Mouse (Mus musculus) erythroblast, embryonic 14.5 days (primary cell): ENCODE results near the gene Olfr71. TPM values are rescaled to one million over a fixed set of nuclear protein-coding genes. Genes with fewer than 3 reads are reported as not detected.

Experiments used
- H3K27me3 ChIP-seq: 2 replicates; pipeline ENCODE4 v1.6.1; 2012; ENCODE audit warnings: inconsistent platforms; ENCODE audit not compliant: control insufficient read depth
- H3K36me3 ChIP-seq: 2 replicates; pipeline ENCODE4 v1.6.1; 2012; ENCODE audit warnings: mild to moderate bottlenecking, inconsistent platforms; ENCODE audit not compliant: control insufficient read depth
- H3K4me1 ChIP-seq: 2 replicates; pipeline ENCODE4 v1.6.1; 2012; ENCODE audit warnings: inconsistent platforms; ENCODE audit not compliant: control insufficient read depth
- H3K4me3 ChIP-seq: replicated peaks from 2 replicates; pipeline ENCODE3; 2012; ENCODE audit warnings: moderate library complexity, mild to moderate bottlenecking, inconsistent platforms
- H3K9me3 ChIP-seq: 2 replicates; pipeline ENCODE4 v1.6.1; 2012; ENCODE audit warnings: low read length, inconsistent platforms, mixed read lengths; ENCODE audit not compliant: control insufficient read depth
- GATA1 ChIP-seq: IDR thresholded peaks from 2 replicates; pipeline ENCODE4 v1.6.1; 2012; ENCODE audit warnings: low read length, inconsistent platforms, mixed read lengths
- TAL1 ChIP-seq: IDR thresholded peaks from 3 replicates; pipeline ENCODE4 v1.6.1; 2012; ENCODE audit warnings: low read length, inconsistent platforms, mixed read lengths
- polyA plus RNA-seq: library from polyadenylated mRNA; stranded (reverse); fragments of >175 nt; gene quantifications from 2 replicates; pipeline ENCODE4 v1.2.3, GENCODE M21; 2012

The Olfr71 gene
- polyA plus RNA-seq: not detected in 2 replicates

DNA sequence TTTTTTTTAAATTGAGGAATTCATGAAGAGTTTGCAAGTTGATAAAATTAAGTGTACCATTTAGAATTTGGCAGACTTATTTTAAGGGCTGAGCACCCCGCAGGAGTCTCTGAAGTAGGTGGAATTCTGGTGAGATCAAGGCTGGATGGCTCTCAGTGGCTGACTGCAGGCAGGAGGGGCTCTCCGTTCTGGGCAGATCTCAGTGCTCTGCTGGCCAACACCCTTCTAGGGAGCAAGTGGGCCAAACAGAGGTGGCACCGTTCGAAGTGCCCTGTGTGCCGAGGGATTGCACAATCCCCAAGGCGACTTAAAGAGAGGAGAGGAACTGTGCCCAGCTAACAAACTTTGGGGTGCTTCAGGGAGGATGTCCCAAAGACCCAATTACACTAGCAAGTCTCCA lies at the start of gene Olfr71:
Gene Olfr71 (minus strand): TSS at position 387 of the 400 bp plus-strand sequence.
- Histone ChIP-seq H3K27me3 (peaks cover 3% of the 10 kb centered on the region; the same call in 1 of the 2 replicates), H3K9me3 (no peaks in the 10 kb centered on the region), H3K36me3 (no peaks in the 10 kb centered on the region), H3K4me1 (no peaks in the 10 kb centered on the region), H3K4me3 (no peak within 1 kb of the TSS)
- no peak for TF ChIP-seq GATA1
- no peak for TF ChIP-seq TAL1

DNA sequence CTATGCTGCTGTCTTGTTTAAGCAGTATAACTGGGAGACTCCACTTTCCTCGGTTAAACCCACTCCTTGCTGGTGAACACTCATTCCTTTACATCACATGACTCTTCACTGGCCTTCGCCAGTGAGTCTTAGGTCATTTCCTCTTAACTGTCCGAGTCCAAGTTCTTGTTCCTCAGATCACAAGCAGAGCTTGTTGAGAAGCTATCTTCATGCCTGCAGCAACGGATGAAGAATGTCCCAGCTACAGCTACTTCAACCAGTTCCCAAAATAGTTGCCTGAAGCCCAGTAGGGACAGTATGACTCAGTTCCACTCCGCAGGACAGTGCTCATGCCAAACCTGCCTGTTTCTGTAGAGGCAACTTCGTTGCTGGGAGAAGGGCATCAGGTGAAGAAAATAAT lies 47.2 kb upstream of the Olfr71 start:
- TF ChIP-seq TAL1 (no peak), GATA1 (no peak)
- Histone ChIP-seq H3K36me3 (no peaks in the 10 kb centered on the region), H3K4me1 (no peaks in the 10 kb centered on the region), H3K9me3 (no peaks in the 10 kb centered on the region), H3K4me3 (no peak overlapping the region), H3K27me3 (no peaks in the 10 kb centered on the region)

DNA sequence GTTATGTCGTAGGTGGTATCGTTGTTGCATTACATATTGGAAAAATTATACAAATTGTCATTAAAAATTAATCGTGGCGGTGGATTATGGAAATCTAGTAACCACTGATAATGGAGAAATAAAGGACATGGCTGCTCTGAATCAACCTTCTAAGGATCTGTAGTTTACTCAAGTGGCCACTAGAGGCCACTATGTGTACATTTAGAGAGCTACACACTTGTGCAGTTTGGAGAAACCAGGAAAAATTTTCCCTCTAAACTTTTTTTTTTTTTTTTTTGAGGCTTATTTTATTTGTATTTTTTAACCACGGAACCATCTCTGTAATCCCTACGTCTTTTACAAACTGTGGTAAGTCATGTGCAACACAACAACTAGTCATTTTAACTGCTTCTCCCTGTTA lies 35.1 kb upstream of the Olfr71 start:
- Histone ChIP-seq H3K9me3 (no peaks in the 10 kb centered on the region), H3K27me3 (no peaks in the 10 kb centered on the region), H3K36me3 (no peaks in the 10 kb centered on the region), H3K4me1 (no peaks in the 10 kb centered on the region), H3K4me3 (no peak overlapping the region)
- TF ChIP-seq TAL1: no peak
- no peak for TF ChIP-seq GATA1

DNA sequence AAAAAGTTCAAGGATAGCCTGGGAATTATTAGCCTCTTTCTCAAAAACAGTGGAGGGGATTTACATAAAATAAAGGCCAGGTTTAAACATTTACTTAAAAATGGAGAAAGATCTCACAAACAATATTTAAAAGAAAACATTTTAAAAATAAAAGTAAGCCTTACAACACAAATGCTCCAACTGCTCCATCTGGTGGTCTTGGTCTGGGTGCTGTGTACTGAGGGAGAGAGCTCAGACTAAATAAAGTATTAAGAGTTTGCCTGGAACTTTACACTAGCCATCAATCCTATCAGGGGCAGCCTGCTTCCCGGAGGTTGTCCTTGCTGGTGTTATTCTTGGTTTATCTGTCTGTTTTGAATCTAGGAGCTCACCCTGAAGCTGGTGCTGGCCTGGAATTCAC lies 33.0 kb upstream of the Olfr71 start:
- Histone ChIP-seq H3K9me3 (no peaks in the 10 kb centered on the region), H3K4me1 (no peaks in the 10 kb centered on the region), H3K4me3 (no peak overlapping the region), H3K36me3 (no peaks in the 10 kb centered on the region), H3K27me3 (no peaks in the 10 kb centered on the region)
- TF ChIP-seq TAL1 (no peak), GATA1 (no peak)

DNA sequence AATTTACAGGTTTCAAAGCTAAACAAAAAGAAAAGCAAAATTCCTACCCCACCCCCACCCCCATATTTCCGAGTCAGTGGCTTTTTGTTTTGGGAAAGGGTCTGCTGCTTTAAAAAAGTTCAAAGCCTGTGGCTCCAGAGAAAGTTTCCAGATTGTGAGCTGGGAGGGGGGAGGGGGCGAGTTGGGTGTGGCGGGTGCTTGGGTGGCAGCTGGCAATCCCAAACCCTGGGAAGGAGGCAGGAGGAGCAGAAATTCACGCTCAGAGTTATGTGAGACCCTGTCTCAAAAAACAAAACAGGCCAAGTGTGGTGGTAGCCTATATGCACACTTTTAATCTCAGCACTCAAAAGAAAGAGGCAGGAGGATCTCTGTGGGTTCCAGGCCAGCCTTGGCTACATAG lies 32.6 kb upstream of the Olfr71 start:
- Histone ChIP-seq H3K4me1 (no peaks in the 10 kb centered on the region), H3K27me3 (no peaks in the 10 kb centered on the region), H3K4me3 (no peak overlapping the region), H3K9me3 (no peaks in the 10 kb centered on the region), H3K36me3 (no peaks in the 10 kb centered on the region)
- TF ChIP-seq GATA1 (no peak), TAL1 (no peak)

DNA sequence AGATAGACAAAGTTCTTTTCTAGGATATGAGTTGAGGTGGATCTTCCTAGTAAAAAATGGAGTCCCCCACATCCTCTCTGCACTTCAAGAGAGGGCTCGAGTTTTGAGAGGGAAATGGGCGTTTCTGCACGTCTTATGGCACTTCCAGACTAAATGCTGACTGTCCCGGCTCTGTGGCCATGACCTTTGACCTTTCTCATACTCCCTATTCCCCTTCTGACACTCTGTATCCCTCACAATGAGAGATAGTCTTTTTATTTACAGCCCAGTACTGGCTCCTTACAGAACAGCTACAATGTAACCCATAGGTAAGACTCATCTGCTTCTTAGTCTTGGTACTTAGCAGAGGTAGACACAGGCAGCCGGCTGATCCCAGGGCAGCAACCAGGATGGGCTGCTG lies 31.5 kb upstream of the Olfr71 start:
- no peaks in the 10 kb centered on the region for H3K36me3 ChIP-seq
- TF ChIP-seq TAL1 (no peak), GATA1 (no peak)

DNA sequence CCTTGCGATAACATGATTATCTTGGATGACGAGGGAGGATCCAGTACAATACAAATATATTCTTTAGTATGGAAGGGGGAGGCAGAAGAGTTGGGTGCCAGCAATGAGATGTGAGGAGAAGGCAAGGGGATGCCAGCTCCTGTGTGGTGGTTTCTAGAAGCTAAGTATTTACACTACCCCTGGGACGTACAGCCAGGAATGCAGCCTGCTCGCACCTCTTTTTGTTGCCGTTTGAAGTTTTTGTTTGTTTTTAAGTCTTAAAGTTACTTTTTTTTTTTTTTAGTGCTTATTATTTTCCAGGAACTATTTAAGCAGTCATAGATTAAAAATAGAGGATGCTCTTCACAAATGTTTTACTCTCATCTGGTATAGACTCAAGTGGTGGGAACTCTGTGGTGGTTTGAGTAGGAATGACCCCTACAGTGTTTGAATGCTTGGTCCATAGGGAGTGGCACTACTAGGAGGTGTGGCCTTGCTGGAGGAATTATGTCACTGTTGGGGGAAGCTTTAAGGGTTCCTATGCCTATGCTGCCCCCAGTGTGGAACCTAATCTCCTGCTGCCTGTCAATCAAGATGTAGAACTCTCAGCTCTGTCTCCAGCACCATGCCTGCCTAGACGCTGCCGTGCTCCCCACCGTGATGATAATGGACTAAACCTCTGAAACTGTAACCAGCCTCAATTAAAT lies 29.1 kb upstream of the Olfr71 start:
- TF ChIP-seq TAL1 (no peak), GATA1 (no peak)

More for the DNA sequence above, 31.5 kb upstream of the Olfr71 start:
- no peaks in the 10 kb centered on the region for H3K27me3 ChIP-seq
- H3K9me3 ChIP-seq: no peaks in the 10 kb centered on the region
- H3K4me1 ChIP-seq: no peaks in the 10 kb centered on the region
- no peak overlapping the region for H3K4me3 ChIP-seq

DNA sequence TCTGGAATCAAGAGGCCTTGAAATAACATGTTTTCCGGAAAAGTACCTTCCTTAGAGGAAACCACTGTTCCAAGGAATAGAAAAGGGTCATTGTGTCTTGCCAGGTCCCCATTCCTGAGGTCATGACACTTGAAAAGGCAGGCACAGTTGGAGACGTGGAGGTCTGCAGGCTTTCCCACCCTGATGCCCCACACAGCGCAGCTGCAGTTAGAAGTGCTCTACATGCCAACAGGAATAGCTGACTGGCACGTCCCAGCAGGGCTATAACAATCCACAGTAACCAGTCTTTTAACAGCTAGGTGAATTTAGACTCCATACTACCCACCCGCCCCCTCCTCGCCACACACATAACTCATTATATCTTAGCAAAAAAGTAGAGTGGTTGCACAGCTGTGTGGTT lies 27.1 kb upstream of the Olfr71 start:
- no peaks in the 10 kb centered on the region for H3K36me3 ChIP-seq
- no peaks in the 10 kb centered on the region for H3K27me3 ChIP-seq
- H3K9me3 ChIP-seq: no peaks in the 10 kb centered on the region
- no peak for TF ChIP-seq GATA1
- TF ChIP-seq TAL1: no peak
- no peaks in the 10 kb centered on the region for H3K4me1 ChIP-seq
- no peak overlapping the region for H3K4me3 ChIP-seq

More for the DNA sequence above, 29.1 kb upstream of the Olfr71 start:
- H3K4me3 ChIP-seq: no peak overlapping the region
- no peaks in the 10 kb centered on the region for H3K27me3 ChIP-seq
- H3K36me3 ChIP-seq: no peaks in the 10 kb centered on the region
- H3K9me3 ChIP-seq: no peaks in the 10 kb centered on the region
- H3K4me1 ChIP-seq: no peaks in the 10 kb centered on the region

DNA sequence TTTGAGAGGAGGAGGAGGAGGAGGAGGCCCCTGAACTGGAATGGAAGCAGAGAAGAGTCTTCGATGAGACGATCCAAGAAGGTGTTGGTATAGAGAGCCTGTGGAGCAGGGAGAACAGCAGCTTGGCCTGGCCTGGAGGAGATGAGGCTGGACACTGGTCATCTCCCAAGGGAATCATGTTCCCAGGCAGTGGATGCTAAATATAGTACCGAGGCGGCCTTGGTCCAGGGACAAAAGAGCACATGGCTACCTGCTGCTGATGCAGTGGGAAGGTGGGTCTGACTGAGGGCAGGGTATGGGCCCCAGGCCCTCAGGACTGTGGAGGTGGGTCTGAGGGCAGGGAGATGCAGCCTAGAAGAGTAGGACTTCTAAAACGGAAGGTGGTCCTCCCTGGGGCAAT lies 23.1 kb upstream of the Olfr71 start:
- TF ChIP-seq GATA1: no peak
- no peak for TF ChIP-seq TAL1
- Histone ChIP-seq H3K27me3 (no peaks in the 10 kb centered on the region), H3K4me1 (peaks cover 13% of the 10 kb centered on the region)

DNA sequence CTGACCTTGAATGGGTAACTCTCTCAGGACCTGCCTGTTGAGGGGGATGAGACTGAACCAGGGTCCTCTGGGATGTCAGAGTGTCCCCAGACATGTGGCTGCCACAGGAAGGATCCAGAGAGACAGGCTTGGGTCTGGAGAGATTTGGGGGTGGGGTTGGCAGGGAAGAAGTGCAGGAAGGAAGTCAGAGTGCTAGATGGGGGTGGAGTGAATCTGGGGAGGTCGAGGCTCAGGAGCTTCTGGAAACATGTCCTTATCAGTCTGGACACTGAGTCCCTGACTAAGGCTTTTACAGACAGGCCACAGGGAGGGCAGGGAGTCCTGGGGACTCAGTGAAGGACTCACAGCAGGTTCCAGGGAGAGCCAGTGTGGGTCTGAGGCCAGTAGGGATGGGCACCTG lies 22.1 kb upstream of the Olfr71 start:
- Histone ChIP-seq H3K27me3 (no peaks in the 10 kb centered on the region), H3K36me3 (no peaks in the 10 kb centered on the region), H3K9me3 (no peaks in the 10 kb centered on the region), H3K4me1 (peaks cover 15% of the 10 kb centered on the region), H3K4me3 (no peak overlapping the region)
- TF ChIP-seq TAL1 (no peak), GATA1 (no peak)

More for the DNA sequence above, 23.1 kb upstream of the Olfr71 start:
- Histone ChIP-seq H3K36me3 (no peaks in the 10 kb centered on the region), H3K9me3 (no peaks in the 10 kb centered on the region), H3K4me3 (no peak overlapping the region)
